8 mouse cellular contexts compared by ENCODE assay signal in genomic region chr4:82592086-82593030, GRCm38 (mm10).
A peak's percentile ranks its signal among the peaks of the same experiment; 100 is the strongest.
DNase-seq lines count a peak whose midpoint lies in the region; ATAC-seq lines count a peak whose summit lies in the region.

No protein-coding gene starts in this region.

- no peak overlapping the region for H3K4me3 ChIP-seq in hindbrain, embryonic 14.5 days (replicated peaks; ENCODE audit: low read length)
- H3K4me3 ChIP-seq in hindbrain, embryonic 12.5 days, result no peak overlapping the region

- no peaks in the 10 kb centered on the region for H3K27me3 ChIP-seq in hindbrain, embryonic 14.5 days (ENCODE audit: control insufficient read depth, insufficient read depth, low read length)
- no peaks in the 10 kb centered on the region for H3K27me3 ChIP-seq in hindbrain, embryonic 12.5 days

- peak overlapping the region; percentile 78 for H3K27ac ChIP-seq in hindbrain, embryonic 14.5 days
- H3K27ac ChIP-seq in hindbrain, embryonic 12.5 days, result no peak overlapping the region; the same call in 1 of the 2 replicates

- H3K4me2 ChIP-seq in hindbrain, embryonic 14.5 days (replicated peaks), result no peak overlapping the region
- no peak overlapping the region for H3K4me2 ChIP-seq in hindbrain, embryonic 12.5 days (replicated peaks)

- intact Hi-C loops in heart, postnatal 14 days (cut with DNase I), result no loop called here

- H3K4me1 ChIP-seq in hindbrain, embryonic 14.5 days (replicated peaks; ENCODE audit: control insufficient read depth, insufficient read depth, low read length), result peaks cover 23% of the 10 kb centered on the region
- peaks cover 3% of the 10 kb centered on the region for H3K4me1 ChIP-seq in hindbrain, embryonic 12.5 days

- WGBS in hindbrain, embryonic 14.5 days, result 35% methylated on average over 7 of the region's 7 CpGs
- WGBS in hindbrain, embryonic 12.5 days, result 47% methylated on average over 7 of the region's 7 CpGs

- no peaks in the 10 kb centered on the region for H3K36me3 ChIP-seq in hindbrain, embryonic 14.5 days (replicated peaks; ENCODE audit: control insufficient read depth, insufficient read depth)
- no peaks in the 10 kb centered on the region for H3K36me3 ChIP-seq in hindbrain, embryonic 12.5 days

- DNase-seq in hindbrain, embryonic 14.5 days (ENCODE audit: low spot score), result no peak
- DNase-seq in adipocyte (ENCODE audit: low spot score), result peak; percentile 86
- DNase-seq in cerebellum, postnatal 36 days, result peak; percentile 89 to 91
- peak; percentile 64 to 83 for DNase-seq in heart, postnatal 14 days
- peak; percentile 53 for DNase-seq in telencephalon, adult 2 months (ENCODE audit: low read depth, low spot score)
- DNase-seq in yolk sac, embryonic 10.5 days (ENCODE audit: low spot score), result no peak
- no peak for DNase-seq in kidney, adult 11 months

- ATAC-seq in hindbrain, embryonic 14.5 days (ENCODE audit: low FRiP score), result no peak; the same call in 1 of the 2 replicates
- ATAC-seq in hindbrain, embryonic 12.5 days (ENCODE audit: low FRiP score), result no peak

- no peak overlapping the region for H3K9ac ChIP-seq in hindbrain, embryonic 14.5 days
- H3K9ac ChIP-seq in hindbrain, embryonic 12.5 days, result no peak overlapping the region

- no peaks in the 10 kb centered on the region for H3K9me3 ChIP-seq in hindbrain, embryonic 14.5 days (ENCODE audit: control insufficient read depth, low read length)
- no peaks in the 10 kb centered on the region for H3K9me3 ChIP-seq in hindbrain, embryonic 12.5 days (replicated peaks)

Comparison
In these comparisons a context has a peak if more than half of its experiments do, and no peak if none do; other contexts are left out.
1. DNase-seq: peak in adipocyte (single experiment), cerebellum, postnatal 36 days (2 of 2), heart, postnatal 14 days (2 of 2) and telencephalon, adult 2 months (single experiment); none in hindbrain, embryonic 14.5 days (single experiment), yolk sac, embryonic 10.5 days (single experiment) and kidney, adult 11 months (single experiment).